Mouse (Mus musculus): ENCODE measurements around the gene Lhx5.

Gene Lhx5

GRCm38 (mm10) chr5:120464321-120464720 lies 32.8 kb downstream of the Lhx5 start:
- DNase-seq (ENCODE audit: low spot score): peak; percentile 34

- peak; percentile 56 for DNase-seq (ENCODE audit: low spot score)
These were observed 33.6 kb downstream of the Lhx5 start for GRCm38 (mm10) chr5:120465062-120465461.

- no peak for DNase-seq (ENCODE audit: low spot score)
These were observed 34.4 kb downstream of the Lhx5 start for GRCm38 (mm10) chr5:120465860-120466259.

- DNase-seq (ENCODE audit: low spot score): peak; percentile 43
These were observed 35.5 kb downstream of the Lhx5 start for GRCm38 (mm10) chr5:120467026-120467425.

- DNase-seq (ENCODE audit: low spot score): no peak
These were observed 36.8 kb downstream of the Lhx5 start for GRCm38 (mm10) chr5:120468336-120468735.

- DNase-seq (ENCODE audit: low spot score): no peak
These were observed 37.3 kb downstream of the Lhx5 start for GRCm38 (mm10) chr5:120468830-120469229.

GRCm38 (mm10) chr5:120471538-120471937 lies 40.0 kb downstream of the Lhx5 start:
- DNase-seq (ENCODE audit: low spot score): no peak

GRCm38 (mm10) chr5:120472770-120473169 lies 41.3 kb downstream of the Lhx5 start, which contains the start of gene Sdsl:
Sdsl (minus strand) TSS chr5:120472810.
- no peak for DNase-seq (ENCODE audit: low spot score)

GRCm38 (mm10) chr5:120473361-120473760 lies 41.9 kb downstream of the Lhx5 start:
- DNase-seq (ENCODE audit: low spot score): no peak

GRCm38 (mm10) chr5:120475861-120476260 lies 44.4 kb downstream of the Lhx5 start:
- no peak for DNase-seq (ENCODE audit: low spot score)

GRCm38 (mm10) chr5:120476296-120476695 lies 44.8 kb downstream of the Lhx5 start, which contains the start of gene Sds:
Sds (plus strand) TSS chr5:120476526.
- DNase-seq (ENCODE audit: low spot score): no peak

GRCm38 (mm10) chr5:120477993-120478392 lies 46.5 kb downstream of the Lhx5 start:
- DNase-seq (ENCODE audit: low spot score): no peak

GRCm38 (mm10) chr5:120479538-120479937 lies 48.0 kb downstream of the Lhx5 start:
- no peak for DNase-seq (ENCODE audit: low spot score)

- DNase-seq (ENCODE audit: low spot score): no peak
These were observed 49.7 kb downstream of the Lhx5 start for GRCm38 (mm10) chr5:120481205-120481604.

GRCm38 (mm10) chr5:120483399-120483798 lies 51.9 kb downstream of the Lhx5 start:
- no peak for DNase-seq (ENCODE audit: low spot score)

- no peak for DNase-seq (ENCODE audit: low spot score)
These were observed 56.3 kb downstream of the Lhx5 start for GRCm38 (mm10) chr5:120487844-120488243.

GRCm38 (mm10) chr5:120490679-120491192 lies 59.2 kb downstream of the Lhx5 start:
- DNase-seq (ENCODE audit: low spot score): no peak
